Mouse (Mus musculus) 416B (cell line): ENCODE data around the gene En1.

ENCODE experiments used
- DNase-seq: peaks from one replicate; pipeline ENCODE4 v3.0.0; 2011; ENCODE audit warnings: low read depth

Gene En1

DNA sequence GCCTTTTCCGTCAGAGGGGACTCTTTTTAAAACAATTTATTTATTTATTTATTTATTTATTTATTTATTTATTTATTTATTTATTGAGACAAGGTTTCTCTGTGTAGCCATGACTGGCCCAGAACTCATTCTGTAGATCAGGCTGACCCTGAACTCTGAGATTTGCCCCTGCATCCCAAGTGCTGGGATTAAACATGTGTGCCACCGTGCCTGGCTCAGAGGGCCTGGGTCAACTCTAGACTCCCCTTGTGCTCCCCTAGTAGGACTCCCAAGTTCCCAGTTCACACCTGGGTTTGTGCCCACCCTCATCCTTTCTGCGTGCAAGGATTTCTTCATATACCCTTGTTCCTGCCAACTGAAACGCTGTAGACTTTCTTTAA lies 25.4 kb downstream of the En1 start:
- DNase-seq = no peak

DNA sequence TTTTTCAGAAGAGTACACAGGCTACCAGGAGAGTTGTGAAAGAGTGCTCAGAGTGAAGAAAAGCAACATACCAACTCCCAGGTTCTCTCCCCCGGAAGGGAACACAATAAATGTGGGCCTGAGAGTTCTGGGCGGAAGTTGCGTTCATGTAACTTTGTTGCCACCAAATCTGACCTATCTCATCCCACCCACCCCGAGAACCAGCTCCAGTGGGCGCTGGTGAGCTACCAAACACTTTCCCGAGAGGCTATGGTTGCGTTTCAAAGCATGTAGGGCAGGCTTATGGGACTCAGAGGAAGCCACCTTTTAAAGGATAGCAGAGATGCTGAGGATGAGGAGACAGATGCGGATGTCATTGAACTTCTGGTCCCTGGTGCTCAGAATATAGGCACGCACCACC lies 26.6 kb downstream of the En1 start:
- DNase-seq = no peak

DNA sequence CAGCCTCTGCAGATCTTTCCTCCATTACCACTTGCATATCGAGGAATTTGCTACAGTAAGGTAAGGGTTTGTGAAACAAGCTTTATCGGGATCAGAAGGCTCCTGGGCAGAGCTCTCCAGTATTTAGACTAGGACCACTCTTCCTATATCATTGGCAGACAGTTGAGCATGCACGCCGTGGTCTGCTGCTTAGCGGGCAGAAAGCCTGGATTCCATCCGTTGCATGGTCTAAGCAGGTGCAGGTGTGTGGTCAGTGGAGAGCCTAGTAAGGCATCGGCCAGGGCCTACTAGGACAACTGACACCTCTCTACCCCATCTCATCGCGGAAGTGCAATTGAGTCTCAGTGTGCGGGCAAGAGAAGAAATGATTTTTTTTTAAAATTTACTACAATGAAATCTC lies 41.2 kb downstream of the En1 start:
- no peak for DNase-seq

DNA sequence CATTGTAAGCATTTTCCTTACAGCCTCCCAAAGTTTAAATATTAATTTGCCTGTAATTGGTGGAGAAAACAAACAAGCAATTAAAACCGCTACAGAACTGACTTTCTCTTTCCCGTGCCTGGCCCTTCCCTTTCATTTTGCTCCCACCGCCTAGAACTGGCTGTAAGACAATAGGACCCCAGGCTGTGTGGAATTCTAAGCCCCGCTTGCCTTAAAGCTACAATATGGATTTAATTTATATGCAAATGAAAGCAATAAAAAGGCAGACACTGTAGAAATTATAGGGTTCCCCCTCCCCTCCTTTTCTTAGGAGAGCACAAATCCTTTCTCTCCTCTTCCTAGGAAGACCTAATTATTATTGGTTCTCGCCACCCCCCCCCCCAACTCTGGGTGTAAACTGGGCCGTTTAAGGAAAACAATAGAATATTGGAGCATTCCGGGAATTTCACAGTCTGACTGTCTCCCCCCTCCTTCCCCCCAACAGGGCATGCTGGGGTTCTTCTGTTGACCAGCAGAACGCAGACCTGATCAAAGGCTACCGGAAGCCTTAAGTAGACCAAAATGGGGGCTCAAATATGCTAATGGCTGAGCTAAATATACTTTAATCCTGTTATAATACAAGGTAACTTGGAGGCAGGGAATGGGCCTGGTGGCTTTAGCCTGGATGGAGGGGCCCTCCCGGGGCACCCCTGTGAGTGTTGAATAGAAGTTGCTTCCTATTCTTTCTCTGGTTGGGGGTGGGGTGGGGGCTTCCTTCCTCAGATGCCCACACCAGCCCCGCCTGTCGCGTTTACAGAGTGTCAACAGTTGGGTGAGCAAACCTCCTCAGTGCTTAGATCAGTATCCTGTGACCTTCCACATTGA lies 41.9 kb downstream of the En1 start:
- no peak for DNase-seq

DNA sequence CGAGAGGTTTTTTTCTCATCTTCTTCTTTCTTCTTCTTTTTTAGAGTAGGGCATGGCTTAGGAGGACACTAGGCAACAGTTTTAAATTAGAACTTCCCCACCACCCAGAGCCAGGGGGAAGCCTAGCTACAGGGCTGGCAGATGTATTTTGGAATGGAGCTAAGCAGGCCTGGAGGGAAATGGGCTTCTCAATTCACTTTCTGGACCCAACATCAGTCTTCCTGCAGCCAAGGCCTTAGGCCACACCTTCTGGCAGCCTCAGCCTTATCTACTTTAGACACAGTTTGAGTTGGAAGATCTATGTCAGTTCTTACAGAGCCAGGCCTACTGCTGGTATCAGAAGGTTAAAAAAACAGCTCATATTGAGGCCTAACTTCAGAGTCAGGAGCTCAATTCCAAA lies 42.5 kb downstream of the En1 start:
- DNase-seq = no peak

DNA sequence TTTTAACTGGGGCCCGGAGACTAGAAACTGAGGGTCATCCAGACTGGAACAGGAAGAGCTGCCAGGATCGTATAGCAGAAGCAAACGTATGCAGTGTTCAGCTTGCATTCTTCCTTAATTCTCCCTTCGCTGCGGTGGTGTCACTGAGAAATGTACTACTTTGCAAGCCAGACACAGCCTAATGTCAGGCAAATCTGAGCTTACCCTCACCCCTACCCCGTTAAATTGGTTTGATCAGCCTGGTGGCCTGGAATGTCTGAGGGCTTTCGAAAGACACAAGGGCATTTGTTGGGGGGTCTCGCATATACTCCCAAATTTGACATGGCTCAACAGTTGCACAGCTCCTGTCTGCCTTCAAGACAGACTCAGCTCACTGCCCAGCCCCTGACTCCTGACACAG lies 47.9 kb downstream of the En1 start:
- no peak for DNase-seq

DNA sequence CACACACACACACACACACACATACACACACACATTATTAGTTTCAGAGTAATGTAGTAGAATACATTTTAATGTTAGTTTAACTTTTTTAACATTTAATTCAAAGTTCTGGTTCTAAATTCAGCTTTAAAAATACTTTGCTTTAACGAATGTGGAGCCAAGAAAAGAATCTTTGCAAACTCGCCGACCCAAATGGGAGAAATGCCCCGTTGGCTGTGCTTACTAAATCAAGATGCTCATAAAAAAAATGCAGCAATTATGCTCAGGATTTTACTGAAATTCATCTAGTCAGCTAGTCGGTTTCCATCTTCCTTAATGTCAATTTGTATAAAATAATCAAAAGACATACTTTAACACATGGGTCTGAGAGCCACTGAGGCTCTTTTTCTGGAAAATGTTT lies 49.8 kb downstream of the En1 start:
- DNase-seq = no peak

DNA sequence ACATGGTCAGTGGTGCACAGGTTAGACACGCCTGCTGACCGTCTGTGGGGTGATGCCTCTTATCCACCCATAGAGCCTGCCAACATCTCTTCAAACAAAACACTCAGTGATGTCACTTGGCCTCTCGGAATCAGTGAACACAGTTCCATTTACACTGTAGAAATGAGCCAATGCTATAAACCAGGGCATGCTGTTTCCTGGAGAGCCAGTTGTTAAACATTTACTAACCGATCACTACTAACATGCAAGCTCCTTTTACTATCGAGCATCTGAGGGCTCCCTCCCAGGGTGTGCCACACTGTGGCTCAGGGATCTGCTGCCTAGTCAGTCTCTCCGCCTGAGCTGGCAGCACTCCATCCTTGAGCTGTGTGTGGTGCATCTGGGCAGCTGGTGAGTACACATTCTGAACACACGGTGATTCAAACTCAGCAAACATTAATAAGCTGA lies 52.8 kb downstream of the En1 start:
- DNase-seq = no peak
